Mouse (Mus musculus): Measurements from ENCODE around the gene Ugt2b5.
"Not testable (repeated sequence)": the region's sequence is repeated elsewhere in the genome, so short reads cannot be mapped to it uniquely, and the experiment has no call there.

The Ugt2b5 gene

GRCm38 (mm10) chr5:87140196-87140595, at the start of gene Ugt2b5:
TSS of gene Ugt2b5 (minus strand) at chr5:87140318.
- in situ Hi-C loops (cut with MboI; ENCODE audit: low sequenced_read_pairs) = not testable (repeated sequence)

GRCm38 (mm10) chr5:87175780-87176179, 35.7 kb upstream of the Ugt2b5 start:
- in situ Hi-C loops (cut with MboI; ENCODE audit: low sequenced_read_pairs) = not testable (repeated sequence)

- in situ Hi-C loops (cut with MboI; ENCODE audit: low sequenced_read_pairs) = no loop called here
Observed at GRCm38 (mm10) chr5:87174671-87175070, 34.6 kb upstream of the Ugt2b5 start.

- in situ Hi-C loops (cut with MboI; ENCODE audit: low sequenced_read_pairs) = no loop called here
Observed at GRCm38 (mm10) chr5:87147741-87148454, 7.8 kb upstream of the Ugt2b5 start.

GRCm38 (mm10) chr5:87142865-87143456, 2.8 kb upstream of the Ugt2b5 start:
- in situ Hi-C loops (cut with MboI; ENCODE audit: low sequenced_read_pairs) = no loop called here

GRCm38 (mm10) chr5:87103697-87104096, 36.4 kb downstream of the Ugt2b5 start:
- in situ Hi-C loops (cut with MboI; ENCODE audit: low sequenced_read_pairs) = not testable (repeated sequence)

GRCm38 (mm10) chr5:87092346-87093027, 47.6 kb downstream of the Ugt2b5 start, which contains the start of gene Ugt2b36:
TSS of gene Ugt2b36 (minus strand) at chr5:87092555.
- in situ Hi-C loops (cut with MboI; ENCODE audit: low sequenced_read_pairs) = no loop called here

- in situ Hi-C loops (cut with MboI; ENCODE audit: low sequenced_read_pairs) = no loop called here
Observed at GRCm38 (mm10) chr5:87091111-87091510, 49.0 kb downstream of the Ugt2b5 start.

- in situ Hi-C loops (cut with MboI; ENCODE audit: low sequenced_read_pairs) = no loop called here
Observed at GRCm38 (mm10) chr5:87089264-87089663, 50.9 kb downstream of the Ugt2b5 start.

- in situ Hi-C loops (cut with MboI; ENCODE audit: low sequenced_read_pairs) = no loop called here
Observed at GRCm38 (mm10) chr5:87086269-87086668, 53.8 kb downstream of the Ugt2b5 start.
